Mouse (Mus musculus) spleen, postnatal 36 days (tissue): ENCODE data around the gene Acer1.

ENCODE experiments used
- DNase-seq, 2 experiments: peaks; one replicate each; pipeline ENCODE4 v3.0.0; 2022; ENCODE audit warnings: low spot score in 2 of 2, mixed read lengths in 1 of 2

Acer1 gene

DNA sequence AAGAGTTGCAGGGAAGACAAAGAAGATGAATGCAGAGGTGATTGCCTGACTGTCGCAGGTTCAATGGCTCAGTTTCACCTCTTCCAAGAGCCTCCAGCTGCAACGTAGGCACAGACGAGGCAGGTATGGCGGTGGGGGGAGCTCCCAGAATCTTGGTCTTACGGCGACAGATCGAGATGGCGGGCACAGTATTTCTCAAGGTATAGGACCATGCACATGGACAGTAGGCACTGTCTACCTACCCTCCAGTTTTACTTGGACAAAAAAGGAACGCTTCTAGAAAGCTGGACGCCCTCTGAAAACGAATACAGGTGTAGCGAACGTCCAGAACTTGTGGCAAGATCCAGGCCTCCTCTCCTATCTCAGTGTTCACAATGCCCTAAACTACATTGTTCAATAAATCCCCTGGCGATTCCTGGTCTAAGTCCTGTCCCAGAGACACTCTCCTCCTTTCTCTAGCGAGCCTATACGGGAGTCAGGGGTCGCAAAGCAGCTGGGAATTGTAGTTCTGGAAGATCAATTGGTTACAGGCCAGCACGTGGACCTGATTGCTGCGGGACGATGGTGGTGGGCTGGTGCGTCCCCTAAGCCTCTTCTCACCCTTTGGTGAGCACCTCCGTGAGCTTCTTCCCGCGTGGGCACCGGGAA is 7.7 kb upstream of the Acer1 start:
- peak in 1 of 2 experiments; percentile 74 for DNase-seq

DNA sequence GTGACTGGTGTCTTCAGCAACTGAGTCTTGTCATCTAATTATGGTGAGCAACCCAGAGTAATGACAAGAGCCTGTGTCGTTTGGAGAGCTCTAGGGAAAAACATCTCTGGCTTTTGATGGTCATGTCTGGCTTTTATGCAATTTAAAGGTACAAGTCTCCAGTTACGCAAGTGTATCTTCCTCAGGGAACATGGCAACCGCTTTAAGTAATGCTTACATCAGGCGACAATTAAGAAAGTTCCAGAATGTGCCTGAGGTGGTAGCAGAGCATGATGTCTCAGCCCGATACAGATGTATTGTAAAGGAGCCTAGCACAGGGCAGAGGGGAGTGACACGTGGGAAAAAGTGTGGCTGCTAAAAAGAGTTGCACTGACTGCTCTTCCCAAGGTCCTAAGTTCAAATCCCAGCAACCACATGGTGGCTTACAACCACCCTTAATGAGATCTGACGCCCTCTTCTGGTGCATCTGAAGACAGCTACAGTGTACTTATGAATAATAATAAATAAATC is 7.0 kb upstream of the Acer1 start:
- no peak for DNase-seq

DNA sequence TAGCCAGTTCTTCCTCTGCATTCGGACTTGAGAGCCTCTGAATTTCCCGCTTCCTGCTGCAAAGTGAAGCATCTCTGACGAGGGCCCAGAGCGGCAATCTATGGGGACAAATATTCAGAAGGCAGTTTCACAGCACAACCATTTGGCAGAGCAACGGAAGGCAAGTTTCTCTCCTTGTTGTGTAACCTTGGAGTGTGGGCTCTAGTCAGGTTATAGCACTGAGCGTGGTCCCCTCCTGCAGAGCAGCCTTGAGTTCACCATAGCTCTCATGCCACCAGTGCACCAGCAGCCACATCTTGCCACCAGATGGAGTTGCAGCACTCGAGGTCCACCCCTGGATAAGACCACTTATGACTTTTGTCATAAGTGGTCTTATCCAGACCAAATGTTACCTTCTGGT is 6.5 kb upstream of the Acer1 start:
- no peak for DNase-seq

DNA sequence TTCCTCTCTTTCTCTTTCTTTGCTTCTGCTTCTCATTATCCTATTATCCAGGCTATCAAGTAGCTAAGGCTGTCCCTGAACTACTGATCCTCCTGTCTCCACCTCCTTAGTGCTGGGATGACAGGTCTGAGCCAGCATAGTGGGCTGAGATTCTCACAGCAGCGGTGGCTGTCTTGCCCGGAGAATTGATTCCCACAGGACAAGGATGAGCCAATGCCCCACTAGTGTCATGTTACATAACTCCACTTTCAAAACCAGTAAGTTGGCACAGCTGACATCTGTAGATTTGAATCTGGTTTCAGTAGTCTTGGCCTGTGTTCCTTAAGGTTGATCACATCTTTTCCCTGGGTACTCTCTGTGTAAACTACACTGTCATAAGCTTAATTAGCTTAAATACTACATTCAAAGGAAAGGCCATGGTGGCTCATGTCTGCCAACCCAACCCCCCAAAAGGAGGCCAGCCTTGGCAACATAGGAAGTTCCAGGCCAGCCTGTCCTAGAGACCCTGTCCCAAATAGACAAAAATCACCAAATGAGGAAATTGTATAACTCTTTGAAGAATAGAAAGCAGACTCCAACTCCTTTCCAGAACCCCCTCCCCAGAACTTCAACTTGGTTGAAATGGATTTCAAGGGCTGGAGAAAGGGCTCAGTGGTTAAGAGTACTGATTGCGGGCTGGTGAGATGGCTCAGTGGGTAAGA is 4.3 kb upstream of the Acer1 start:
- no peak for DNase-seq

DNA sequence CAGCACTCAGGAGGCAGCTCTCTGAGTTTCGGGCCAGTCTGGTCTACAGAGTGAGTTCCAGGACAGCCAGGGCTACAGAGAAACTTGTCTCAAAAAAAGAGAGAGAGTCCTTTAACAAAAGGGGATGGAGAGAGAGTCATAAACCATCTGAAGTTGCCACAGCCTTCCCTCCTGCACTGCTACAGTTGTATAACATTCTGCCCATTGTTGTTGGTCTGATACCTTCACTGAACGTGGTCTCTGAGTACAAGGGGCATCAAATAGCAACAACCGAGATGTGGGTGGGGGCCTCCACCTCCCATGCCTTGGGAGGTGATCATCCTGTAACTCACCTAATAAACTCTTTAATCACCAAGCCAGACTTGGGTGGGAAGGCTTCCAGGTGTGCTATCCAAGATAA is 3.7 kb upstream of the Acer1 start:
- DNase-seq, result no peak

DNA sequence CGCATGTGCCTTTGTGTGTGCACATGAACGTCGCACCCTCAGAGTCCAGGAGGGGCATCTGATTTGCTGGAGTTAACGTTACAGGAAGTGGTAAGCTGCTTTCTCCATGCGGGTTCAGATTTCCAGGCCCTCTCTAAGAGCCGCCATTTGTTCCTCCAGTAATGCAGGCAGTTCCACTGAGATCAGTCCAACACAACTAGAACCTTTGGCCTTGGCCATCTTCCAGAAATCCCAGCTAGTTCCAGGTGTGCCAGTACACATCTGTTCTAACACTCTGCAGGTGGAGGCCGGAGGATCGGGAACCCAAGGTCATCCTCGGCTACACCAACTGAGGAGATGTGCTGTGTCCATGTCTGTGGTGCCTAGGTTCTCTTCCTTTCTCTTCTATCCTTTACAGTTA is 3.0 kb upstream of the Acer1 start:
- DNase-seq, result no peak

DNA sequence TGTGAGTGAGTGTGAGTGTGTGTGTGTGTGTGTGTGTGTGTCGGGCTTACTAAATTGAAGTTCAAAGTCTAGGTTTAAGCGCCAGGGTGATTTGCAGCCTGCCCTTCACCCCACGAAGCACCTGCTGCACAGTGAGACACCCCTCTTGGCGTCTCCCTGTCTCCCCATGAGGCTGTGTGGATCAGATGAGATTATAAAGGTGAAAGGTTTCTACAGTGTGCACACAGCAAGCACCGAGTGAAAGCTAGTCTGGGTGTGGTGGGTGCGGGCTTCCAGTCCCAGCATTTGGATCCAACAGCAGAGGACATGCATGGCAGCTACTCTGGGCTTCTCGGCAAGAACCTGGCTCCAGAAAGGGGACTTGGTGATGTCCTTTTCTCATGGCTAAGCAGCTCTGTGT is 877 bp downstream of the Acer1 start:
- DNase-seq, result no peak

DNA sequence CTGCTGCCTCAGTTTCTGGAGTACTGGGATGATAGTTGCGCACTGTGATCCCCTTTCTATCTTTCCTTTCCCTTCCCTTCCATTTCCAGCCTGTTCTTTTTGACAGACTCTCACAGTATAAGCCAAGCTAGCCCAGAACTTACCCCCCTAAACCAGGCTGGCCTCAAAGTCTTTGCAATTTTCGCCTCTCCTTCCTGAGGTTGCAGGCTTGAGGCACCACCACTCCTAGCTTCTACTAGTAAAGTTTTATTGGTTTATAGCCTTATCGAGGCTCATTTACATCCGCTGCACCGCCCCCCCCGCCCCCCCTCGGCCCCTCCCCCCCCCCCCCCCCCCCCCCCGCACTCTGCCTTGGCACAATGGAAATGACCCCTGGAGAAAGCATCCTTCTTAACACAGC is 2.4 kb downstream of the Acer1 start:
- DNase-seq, result no peak

DNA sequence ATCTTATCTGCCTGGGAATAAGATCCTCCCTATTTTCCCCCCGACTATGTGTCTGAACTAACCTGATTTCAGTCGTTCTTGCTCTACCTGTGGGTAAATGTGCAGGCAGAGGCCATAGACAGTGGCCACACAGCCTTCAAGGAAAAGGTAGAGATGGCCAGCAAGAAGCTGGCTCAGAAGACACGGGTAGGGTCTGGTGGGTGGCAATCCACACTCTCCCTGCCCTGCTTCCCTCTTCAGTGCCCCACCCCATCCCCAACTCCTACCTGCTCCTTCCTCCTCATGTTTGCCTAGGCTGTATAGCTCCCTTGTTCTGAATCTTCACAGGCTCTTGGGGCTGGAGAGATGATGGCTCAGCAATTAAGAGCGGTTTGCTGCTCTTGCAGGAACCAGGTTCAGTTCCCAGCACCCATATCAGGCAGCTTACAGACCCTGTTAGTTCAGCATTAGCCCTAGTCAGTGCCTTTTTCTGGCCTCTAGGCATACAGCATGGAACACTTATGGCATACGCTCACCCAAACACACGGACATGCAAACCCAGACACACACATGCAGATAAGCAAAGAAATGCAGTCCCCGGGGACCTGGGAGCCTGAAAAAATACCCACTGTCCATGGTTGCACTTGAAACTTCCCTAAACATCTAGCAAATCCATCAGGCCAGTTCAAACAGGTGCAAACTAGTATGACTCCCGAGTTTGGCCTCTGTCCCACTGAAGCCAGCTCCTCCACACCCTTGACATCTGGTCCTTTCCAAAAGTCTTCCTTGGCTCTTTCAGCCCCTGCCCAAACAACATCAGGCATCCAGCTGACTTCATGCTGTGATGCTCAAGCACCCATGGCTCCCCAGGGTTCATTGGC is 5.2 kb downstream of the Acer1 start:
- no peak for DNase-seq

DNA sequence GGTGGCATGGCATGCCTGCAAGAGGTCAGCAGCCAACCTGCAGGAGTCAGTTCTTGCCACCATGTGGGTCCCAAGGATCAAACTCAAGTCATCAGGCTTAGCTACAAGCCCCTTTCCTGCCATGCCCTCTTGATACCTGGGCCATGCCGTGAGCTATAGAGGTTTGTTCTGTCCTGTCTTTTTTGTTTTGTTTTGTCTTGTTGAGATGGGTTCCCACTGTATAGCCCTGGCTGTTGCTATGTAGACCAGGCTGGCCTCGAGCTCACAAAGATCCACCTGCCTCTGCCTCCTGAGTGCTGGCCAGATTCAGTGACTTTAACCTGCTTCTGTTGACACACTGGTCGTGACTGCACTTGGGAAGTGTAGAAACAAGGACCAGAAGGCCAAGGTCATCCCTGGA is 6.5 kb downstream of the Acer1 start:
- DNase-seq, result no peak

DNA sequence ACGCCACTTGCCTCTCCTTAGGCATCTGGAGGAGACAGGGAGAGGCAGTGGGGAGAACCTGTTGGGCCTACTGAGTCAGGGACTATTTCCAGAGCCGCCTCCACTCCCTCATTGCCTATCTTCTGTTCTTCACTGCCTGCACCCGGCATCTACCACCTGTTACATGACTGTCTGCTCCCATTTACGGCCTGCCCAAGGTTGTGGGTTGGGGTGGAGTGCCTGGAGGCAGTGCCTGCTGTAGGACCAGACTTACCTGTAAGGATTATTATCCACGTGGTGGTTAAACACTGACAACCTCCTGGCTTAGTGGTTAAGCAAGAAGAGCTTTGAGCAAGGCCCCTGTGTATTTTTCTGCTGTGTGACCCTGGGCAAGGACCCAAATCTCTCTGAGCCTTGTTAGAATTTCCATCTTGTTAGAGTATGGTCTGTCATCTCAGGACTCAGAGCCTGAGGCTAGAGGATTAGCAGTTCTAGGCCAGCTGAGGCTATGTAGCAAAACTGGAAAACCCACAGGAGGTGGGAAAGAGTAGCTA is 7.2 kb downstream of the Acer1 start:
- no peak for DNase-seq

DNA sequence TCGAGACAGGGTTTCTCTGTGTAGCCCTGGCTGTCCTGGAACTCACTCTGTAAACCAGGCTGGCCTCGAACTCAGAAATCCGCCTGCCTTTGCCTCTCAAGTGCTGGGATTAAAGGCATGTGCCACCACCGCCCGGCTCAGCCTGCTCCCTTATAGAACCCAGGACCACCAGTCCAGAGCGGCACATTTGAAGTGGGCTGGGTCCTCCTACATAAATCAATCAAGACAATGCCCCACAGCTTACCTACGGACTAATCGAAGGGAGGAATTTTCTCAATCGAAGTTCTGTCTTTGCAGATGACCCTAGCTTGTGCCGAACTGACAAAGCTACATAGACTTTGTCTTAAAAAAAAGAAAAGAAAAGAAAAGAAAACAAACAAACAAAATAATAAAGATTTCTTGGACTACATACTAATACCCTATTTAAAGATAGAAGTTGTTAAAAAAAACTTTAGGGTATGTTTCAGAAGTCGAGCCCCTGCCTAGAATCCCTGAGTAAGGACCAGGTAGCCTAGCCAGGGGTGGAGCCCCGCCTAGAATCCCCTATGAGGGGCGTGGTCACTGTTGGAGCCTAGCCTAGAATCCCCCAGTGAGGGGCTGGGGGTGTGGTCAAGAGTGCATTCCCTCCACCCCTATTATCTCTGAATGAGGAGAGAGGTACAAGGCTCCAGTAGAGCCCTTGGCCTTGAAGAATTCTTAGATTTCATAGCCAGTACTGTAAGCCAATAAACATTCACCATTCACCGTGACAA is 7.8 kb downstream of the Acer1 start:
- DNase-seq, result no peak

DNA sequence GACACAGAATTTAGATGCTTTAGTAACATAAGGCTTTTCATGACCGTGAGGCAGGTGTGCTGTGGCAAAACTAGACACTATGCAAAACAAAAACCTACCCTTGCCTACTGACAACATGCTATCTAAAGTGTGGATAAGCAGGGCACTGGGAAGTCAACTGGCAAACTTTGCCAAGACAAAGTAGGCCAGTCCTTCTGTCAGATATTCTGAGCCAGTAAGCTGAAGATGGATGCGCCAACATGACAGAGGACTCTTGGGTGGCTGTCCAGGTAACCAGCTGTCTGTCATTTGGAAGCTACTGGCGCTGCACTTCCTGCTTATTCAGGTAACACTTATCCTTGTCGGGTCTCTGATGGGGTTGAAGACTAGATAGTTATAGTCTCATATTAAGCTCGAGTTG is 11.8 kb downstream of the Acer1 start:
- DNase-seq, result no peak

DNA sequence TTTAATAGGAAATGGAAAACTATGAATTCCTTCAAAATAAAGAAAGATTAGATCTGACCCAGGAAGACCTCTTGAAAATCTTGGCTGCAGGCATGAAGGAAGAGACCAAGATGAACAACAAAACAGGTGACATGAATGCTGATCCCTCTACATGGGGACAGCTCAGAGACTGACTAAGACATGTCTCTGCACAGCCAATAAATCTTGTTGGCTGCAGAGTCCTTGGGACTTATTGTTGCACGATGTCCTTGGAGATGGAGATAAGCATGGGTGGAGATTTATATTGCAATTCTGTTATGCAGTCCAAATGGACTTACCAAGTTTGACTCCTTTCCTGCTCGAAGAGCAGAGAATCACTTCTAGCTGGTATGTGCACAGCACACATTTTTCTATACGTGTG is 12.6 kb downstream of the Acer1 start:
- DNase-seq, result no peak

DNA sequence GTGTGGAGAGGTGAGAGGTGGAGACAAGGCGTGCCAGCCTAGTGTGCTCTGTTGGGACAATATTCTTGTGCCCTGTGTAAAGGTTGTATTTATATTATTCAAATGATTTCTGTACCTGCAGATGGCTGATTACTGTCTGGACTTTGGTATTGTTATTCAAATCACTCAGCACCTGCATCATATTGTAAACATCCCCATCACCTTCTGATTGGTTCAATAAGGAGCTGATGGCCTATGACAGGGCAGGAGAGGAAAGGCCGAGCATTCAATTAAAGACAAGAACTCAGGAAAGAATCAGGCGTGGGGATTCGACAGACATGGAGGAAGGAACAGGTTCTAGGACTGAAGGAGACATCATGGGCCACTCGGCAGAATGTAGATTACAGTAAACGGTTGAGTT is 18.3 kb downstream of the Acer1 start:
- DNase-seq, result no peak

DNA sequence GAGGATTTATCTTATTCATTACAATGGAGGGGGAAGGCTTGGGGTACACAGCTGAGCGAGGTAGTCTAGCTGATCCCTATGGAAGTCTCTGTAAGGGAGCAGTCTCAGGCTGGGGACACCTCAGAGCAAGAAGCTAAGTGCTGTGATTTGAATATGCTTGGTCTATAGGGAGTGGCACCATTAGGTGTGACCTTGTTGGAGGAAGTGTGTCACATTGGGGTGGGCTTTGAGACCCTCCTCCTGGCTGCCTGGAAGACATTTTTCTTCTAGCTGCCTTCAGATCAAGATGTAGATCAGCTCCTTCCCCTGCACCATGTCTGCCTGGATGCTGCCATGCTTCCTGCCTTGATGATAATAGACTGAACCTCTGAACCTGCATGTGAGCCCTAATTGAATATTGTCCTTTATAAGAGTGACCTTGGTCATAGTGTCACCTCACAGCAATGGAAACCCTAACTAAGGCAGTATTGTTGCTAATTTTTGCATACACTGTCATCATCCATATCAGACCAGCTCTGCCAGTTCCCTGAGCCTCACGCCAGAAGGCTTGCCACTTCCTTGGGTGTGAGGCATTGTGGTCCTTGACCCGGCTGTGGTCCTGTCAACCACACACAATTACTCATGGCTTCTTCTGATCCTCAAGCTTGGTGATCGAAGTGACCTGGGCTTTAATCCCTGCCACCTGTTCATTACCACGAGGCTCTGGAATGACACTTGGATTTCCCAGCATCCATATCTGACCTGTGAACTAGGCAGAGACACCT is 19.1 kb downstream of the Acer1 start:
- DNase-seq, result no peak

DNA sequence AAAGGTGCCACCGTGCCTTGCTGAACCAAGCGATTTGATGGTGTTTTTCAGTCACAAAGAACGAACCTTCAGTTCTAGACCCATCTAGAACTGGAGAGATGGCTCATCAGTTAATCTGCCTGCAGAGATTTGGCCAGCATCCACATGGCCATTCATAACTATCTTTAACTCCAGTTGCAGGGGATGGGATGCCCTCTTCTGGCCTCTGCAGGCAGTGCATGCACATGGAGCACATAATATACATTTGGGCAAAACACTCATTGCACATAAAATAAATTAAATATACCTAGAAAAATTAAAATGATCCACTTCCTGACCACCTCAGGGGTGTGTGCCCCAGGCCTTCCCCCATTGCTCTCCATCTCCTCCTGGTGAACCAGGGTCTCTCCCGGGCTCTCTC is 20.0 kb downstream of the Acer1 start:
- DNase-seq, result no peak

DNA sequence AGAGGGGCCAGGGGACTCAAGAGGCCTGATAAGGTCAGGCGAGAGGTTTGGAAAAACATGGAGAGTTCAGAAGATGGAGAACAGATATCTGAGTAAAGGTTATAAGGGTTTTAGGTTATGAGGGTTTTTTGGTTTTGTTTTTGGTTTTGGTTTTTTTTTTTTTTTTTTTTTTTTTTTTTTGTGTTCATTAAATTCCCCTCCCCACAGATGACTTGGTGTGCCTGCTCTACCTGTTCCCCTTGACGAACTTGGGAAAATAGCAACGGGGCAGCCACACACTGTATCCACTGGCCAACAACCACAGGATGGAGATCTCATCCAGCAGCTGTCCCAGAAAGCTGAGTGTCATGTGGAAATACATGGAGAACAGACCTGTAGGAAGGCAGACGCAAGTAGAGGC is 23.3 kb downstream of the Acer1 start:
- DNase-seq, result no peak

DNA sequence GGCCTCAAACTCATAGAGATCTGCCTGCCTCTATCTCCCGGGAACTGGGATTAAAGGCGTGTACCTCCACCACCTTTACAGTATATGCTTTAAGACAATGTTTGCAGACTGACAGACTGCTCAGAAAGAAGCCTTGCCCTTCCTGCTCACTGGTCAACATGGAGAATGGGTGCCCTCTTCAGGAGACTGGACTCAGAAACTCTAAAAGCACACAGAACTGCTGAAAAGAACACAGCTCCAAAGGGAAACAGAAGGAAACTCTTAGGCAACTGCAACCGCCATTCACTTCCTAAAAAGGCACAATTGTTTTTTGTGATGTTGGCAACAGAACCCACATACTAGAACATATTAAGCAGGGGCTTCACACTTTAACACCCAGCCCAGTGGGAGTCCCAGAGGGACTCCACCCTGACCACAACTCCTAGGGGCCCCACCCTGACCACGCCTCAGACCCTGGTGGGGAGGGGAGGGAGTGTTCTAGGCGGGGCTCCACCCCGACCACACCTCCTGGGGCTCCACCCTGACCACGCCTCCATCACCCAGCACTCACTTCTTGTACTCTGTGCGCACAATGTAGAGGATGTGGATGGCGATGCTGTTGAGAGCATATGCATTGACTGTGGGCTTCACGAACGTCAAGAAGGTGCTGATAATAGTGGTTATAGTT is 24.0 kb downstream of the Acer1 start:
- peak; percentile 83 to 84 for DNase-seq

DNA sequence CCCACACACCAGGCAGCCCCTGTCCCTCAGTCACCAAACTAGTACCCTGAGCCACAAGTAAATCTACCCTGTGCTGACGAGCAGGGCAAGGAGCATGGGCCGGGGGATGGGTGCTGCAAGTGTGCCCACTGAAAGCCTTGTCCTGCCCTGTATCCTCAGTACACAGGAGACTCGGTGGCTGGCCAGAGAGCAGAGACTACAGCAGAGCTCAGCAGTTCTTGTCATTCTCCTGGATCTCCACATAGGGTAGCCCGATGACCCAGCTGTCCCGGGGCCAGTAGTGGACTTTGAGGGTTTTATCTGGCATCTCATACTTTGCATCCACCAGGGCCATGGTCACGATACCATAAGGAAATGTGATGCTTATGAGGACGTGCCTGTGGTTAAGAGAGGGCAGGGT is 27.1 kb downstream of the Acer1 start:
- DNase-seq, result no peak
